Mouse (Mus musculus): ENCODE results near the gene B4galnt3.

GRCm38 (mm10) chr6:120255701-120256100 is 38.7 kb downstream of the B4galnt3 start:
- TF ChIP-seq POLR2A (IDR thresholded peaks at IDR 0.05; ENCODE audit: insufficient read depth, low read length), result no peak
- TF ChIP-seq CTCF (IDR thresholded peaks at IDR 0.05; ENCODE audit: low read depth, low read length), result no peak
- no peak for TF ChIP-seq EP300 (IDR thresholded peaks at IDR 0.05; ENCODE audit: insufficient read depth, low read depth, low read length)

Measured in ES-Bruce4 (cell line).